Mouse (Mus musculus) lung, postnatal 0 days (tissue): ENCODE results near the gene Ethe1.

ENCODE experiments used
- CTCF ChIP-seq: IDR thresholded peaks from 2 replicates; pipeline ENCODE4 v1.5.1; 2016; ENCODE audit warnings: antibody characterized with exemption, mild to moderate bottlenecking
- EP300 ChIP-seq: IDR thresholded peaks from 2 replicates; pipeline ENCODE4 v1.6.1; 2016; ENCODE audit warnings: antibody characterized with exemption, mild to moderate bottlenecking, control low read depth

DNA sequence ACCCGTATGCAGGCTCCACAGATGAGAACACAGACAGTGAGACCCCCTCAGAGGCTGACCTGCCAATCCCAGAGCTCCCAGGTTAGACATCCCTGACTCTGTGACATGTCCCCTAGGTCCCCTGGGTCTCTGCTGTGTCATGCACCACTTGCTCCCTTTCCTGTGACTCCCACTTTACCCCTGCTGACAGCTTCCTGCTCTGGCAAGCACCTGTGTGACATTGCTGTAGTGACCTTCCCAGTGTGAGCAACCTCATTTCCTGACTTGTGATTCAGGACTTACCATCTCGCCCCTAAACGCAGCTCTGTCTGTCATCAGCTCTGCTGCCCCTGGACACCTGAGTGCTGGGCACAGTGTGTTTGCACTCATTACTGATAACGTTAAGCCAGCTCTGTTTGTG, 16.3 kb upstream of the Ethe1 start:
- TF ChIP-seq EP300 (no peak), CTCF (no peak)
